Mouse (Mus musculus): ENCODE results near the gene Lrrc46. TPM values are rescaled to one million over a fixed set of nuclear protein-coding genes. Genes with fewer than 3 reads are reported as not detected.

Lrrc46 gene
- polyA plus RNA-seq, 1 experiment = 0.58 TPM

DNA sequence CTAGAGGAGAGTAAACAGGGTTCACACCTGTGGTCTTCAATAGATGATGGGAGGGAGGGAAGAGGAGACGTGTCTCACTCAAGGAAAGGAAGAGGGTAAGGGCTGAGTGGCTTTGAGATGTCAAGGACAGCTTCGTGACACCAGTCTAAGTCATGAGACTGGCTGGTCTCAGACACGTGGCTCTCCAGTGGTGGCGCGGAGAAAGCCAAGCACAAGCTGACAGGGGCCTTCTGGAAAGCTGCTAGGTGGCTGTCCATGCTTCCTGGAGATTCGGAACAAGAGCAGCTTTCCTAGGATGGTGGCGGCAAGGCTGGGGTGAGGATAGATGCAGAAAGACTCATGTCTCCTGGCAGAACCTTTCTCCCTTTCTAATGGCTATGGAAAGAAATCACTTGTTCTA lies 2.3 kb downstream of the Lrrc46 start:
- WGBS = 89% methylated on average over 7 of the region's 7 CpGs

GRCm38 (mm10) chr11:97036141-97036540 lies 5.1 kb downstream of the Lrrc46 start:
- Histone ChIP-seq H3K27me3 (ENCODE audit: control insufficient read depth, insufficient read depth, low read length) (no peaks in the 10 kb centered on the region), H3K4me1 (replicated peaks; ENCODE audit: control insufficient read depth, insufficient read depth, low read length) (peaks cover 5% of the 10 kb centered on the region), H3K36me3 (ENCODE audit: control insufficient read depth, insufficient read depth, low read length) (no peaks in the 10 kb centered on the region), H3K27ac (ENCODE audit: control insufficient read depth, insufficient read depth, low read length) (no peak overlapping the region), H3K4me3 (ENCODE audit: control insufficient read depth, insufficient read depth, low read length) (no peak overlapping the region)
- TF ChIP-seq CTCF (IDR thresholded peaks at IDR 0.05; ENCODE audit: borderline replicate concordance, control insufficient read depth, extremely low read depth, insufficient read depth, low read length, poor library complexity) (no peak), POLR2A (IDR thresholded peaks at IDR 0.05; ENCODE audit: control insufficient read depth, extremely low read depth, insufficient read depth, low read length, poor library complexity) (no peak)
- DNase-seq = no peak
- 90% methylated on average over 5 of the region's 5 CpGs for whole genome bisulfite sequencing

More for the DNA sequence above, 2.3 kb downstream of the Lrrc46 start:
- no peaks in the 10 kb centered on the region for H3K36me3 ChIP-seq (ENCODE audit: control insufficient read depth, insufficient read depth, low read length)
- H3K27ac ChIP-seq (ENCODE audit: control insufficient read depth, insufficient read depth, low read length) = no peak overlapping the region
- DNase-seq = no peak
- no peak overlapping the region for H3K4me3 ChIP-seq (ENCODE audit: control insufficient read depth, insufficient read depth, low read length)
- peaks cover 8% of the 10 kb centered on the region for H3K4me1 ChIP-seq (replicated peaks; ENCODE audit: control insufficient read depth, insufficient read depth, low read length)
- TF ChIP-seq CTCF (IDR thresholded peaks at IDR 0.05; ENCODE audit: borderline replicate concordance, control insufficient read depth, extremely low read depth, insufficient read depth, low read length, poor library complexity) (no peak), POLR2A (IDR thresholded peaks at IDR 0.05; ENCODE audit: control insufficient read depth, extremely low read depth, insufficient read depth, low read length, poor library complexity) (no peak)
- H3K27me3 ChIP-seq (ENCODE audit: control insufficient read depth, insufficient read depth, low read length) = no peaks in the 10 kb centered on the region

DNA sequence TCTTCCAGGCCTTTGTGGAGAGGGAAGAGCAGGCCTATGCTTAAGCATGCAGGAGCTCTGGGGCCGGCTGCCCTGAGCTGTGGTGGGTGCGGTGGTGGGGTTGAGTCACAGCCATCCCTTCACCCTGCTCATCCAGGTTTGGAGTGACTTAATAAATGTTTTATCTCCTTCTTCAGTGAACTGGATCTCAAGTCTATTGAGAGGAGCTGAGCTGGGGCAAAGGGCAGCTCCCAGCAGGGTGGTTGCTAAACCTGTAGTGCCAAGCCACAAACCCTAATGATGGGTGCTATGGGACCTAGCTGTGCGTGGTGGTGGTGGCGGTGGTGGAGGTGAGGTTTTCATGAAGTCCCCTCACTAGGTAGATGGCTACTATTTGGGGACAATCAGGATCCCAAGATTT lies 7.4 kb downstream of the Lrrc46 start:
- Histone ChIP-seq H3K4me1 (replicated peaks; ENCODE audit: control insufficient read depth, insufficient read depth, low read length) (peaks cover 9% of the 10 kb centered on the region), H3K4me3 (ENCODE audit: control insufficient read depth, insufficient read depth, low read length) (no peak overlapping the region), H3K27me3 (ENCODE audit: control insufficient read depth, insufficient read depth, low read length) (no peaks in the 10 kb centered on the region), H3K36me3 (ENCODE audit: control insufficient read depth, insufficient read depth, low read length) (no peaks in the 10 kb centered on the region), H3K27ac (ENCODE audit: control insufficient read depth, insufficient read depth, low read length) (no peak overlapping the region)
- TF ChIP-seq POLR2A (IDR thresholded peaks at IDR 0.05; ENCODE audit: control insufficient read depth, extremely low read depth, insufficient read depth, low read length, poor library complexity) = no peak
- TF ChIP-seq CTCF (IDR thresholded peaks at IDR 0.05; ENCODE audit: borderline replicate concordance, control insufficient read depth, extremely low read depth, insufficient read depth, low read length, poor library complexity) = no peak
- 95% methylated on average over 4 of the region's 4 CpGs for WGBS
- no peak for DNase-seq

DNA sequence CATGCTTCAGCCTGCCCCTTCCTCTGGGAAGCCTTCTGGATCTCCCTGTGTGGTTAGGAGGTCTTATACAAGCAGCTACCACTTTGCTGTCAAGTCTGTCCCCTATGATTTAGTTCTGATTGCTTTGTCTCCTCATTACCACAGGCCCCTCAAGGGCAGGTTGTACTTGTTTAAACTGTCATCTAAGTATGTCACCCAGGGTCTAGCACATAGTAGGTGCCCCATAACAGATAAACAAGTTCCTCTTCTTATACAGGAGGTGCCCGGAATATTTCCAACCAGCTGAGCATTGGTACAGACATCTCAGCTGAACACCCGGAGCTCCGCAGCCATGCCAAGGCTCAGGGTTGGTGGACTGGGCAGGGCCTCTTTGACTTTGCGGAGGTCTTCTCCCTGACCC lies 8.7 kb downstream of the Lrrc46 start:
- TF ChIP-seq POLR2A (IDR thresholded peaks at IDR 0.05; ENCODE audit: control insufficient read depth, extremely low read depth, insufficient read depth, low read length, poor library complexity) (no peak), CTCF (IDR thresholded peaks at IDR 0.05; ENCODE audit: borderline replicate concordance, control insufficient read depth, extremely low read depth, insufficient read depth, low read length, poor library complexity) (no peak)
- 96% methylated on average over 4 of the region's 4 CpGs for WGBS
- peaks cover 9% of the 10 kb centered on the region for H3K4me1 ChIP-seq (replicated peaks; ENCODE audit: control insufficient read depth, insufficient read depth, low read length)
- DNase-seq = no peak
- no peaks in the 10 kb centered on the region for H3K27me3 ChIP-seq (ENCODE audit: control insufficient read depth, insufficient read depth, low read length)
- H3K36me3 ChIP-seq (ENCODE audit: control insufficient read depth, insufficient read depth, low read length) = no peaks in the 10 kb centered on the region
- no peak overlapping the region for H3K27ac ChIP-seq (ENCODE audit: control insufficient read depth, insufficient read depth, low read length)
- no peak overlapping the region for H3K4me3 ChIP-seq (ENCODE audit: control insufficient read depth, insufficient read depth, low read length)

DNA sequence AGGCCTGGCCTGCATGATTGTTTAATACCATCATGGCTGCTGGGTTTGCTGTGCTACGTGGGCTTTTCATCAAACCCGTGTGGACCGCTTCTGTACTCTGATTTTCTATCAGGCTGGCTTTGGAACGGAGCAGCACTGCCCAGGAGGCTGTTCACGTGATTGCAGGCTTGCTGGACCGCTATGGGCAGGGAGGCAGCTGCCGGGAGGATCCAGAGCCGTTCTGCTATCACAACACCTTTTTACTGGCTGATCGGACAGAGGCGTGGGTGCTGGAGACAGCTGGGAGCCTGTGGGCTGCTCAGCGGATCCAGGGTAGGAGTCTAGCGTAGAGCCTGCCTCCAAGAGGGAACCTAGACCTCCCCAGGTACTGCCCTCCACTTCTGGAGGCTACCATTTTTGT lies 9.2 kb downstream of the Lrrc46 start:
- H3K27me3 ChIP-seq (ENCODE audit: control insufficient read depth, insufficient read depth, low read length) = no peaks in the 10 kb centered on the region
- H3K27ac ChIP-seq (ENCODE audit: control insufficient read depth, insufficient read depth, low read length) = no peak overlapping the region
- peaks cover 9% of the 10 kb centered on the region for H3K4me1 ChIP-seq (replicated peaks; ENCODE audit: control insufficient read depth, insufficient read depth, low read length)
- WGBS = 95% methylated on average over 12 of the region's 12 CpGs
- no peaks in the 10 kb centered on the region for H3K36me3 ChIP-seq (ENCODE audit: control insufficient read depth, insufficient read depth, low read length)
- DNase-seq = no peak
- H3K4me3 ChIP-seq (ENCODE audit: control insufficient read depth, insufficient read depth, low read length) = no peak overlapping the region
- no peak for TF ChIP-seq CTCF (IDR thresholded peaks at IDR 0.05; ENCODE audit: borderline replicate concordance, control insufficient read depth, extremely low read depth, insufficient read depth, low read length, poor library complexity)
- no peak for TF ChIP-seq POLR2A (IDR thresholded peaks at IDR 0.05; ENCODE audit: control insufficient read depth, extremely low read depth, insufficient read depth, low read length, poor library complexity)

DNA sequence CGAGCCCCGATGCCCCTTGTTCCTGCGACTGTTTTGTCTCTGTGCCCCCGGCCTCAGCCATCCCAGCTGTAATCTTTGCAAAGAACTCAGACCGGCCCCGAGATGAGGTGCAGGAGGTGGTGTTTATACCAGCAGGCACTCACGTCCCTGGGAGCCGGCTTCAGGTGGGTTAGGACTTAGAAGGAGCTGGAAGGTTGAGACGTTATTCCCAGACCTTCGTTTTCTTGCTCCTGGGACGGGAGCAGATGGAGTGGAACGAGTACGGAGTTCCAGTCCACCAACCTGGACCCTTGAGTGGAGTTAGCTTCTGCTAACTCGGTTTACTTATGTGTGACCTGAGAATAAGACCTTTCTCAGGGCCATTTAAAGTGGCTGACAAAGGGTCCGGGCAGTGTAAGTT lies 10.8 kb downstream of the Lrrc46 start:
- 22% methylated on average over 15 of the region's 15 CpGs for WGBS
- DNase-seq = no peak
- TF ChIP-seq POLR2A (IDR thresholded peaks at IDR 0.05; ENCODE audit: control insufficient read depth, extremely low read depth, insufficient read depth, low read length, poor library complexity) = no peak
- no peak for TF ChIP-seq CTCF (IDR thresholded peaks at IDR 0.05; ENCODE audit: borderline replicate concordance, control insufficient read depth, extremely low read depth, insufficient read depth, low read length, poor library complexity)
- H3K4me1 ChIP-seq (replicated peaks; ENCODE audit: control insufficient read depth, insufficient read depth, low read length) = peaks cover 14% of the 10 kb centered on the region
- no peaks in the 10 kb centered on the region for H3K36me3 ChIP-seq (ENCODE audit: control insufficient read depth, insufficient read depth, low read length)
- peak overlapping the region; percentile 65 for H3K4me3 ChIP-seq (ENCODE audit: control insufficient read depth, insufficient read depth, low read length)
- no peak overlapping the region for H3K27ac ChIP-seq (ENCODE audit: control insufficient read depth, insufficient read depth, low read length)
- no peaks in the 10 kb centered on the region for H3K27me3 ChIP-seq (ENCODE audit: control insufficient read depth, insufficient read depth, low read length)

Measured in thymus, adult 2 months (tissue).